Mouse (Mus musculus): ENCODE measurements around the gene Tspyl1. TPM values are rescaled to one million over a fixed set of nuclear protein-coding genes. Genes with fewer than 3 reads are reported as not detected.

Gene Tspyl1
- polyA plus RNA-seq, 1 experiment from 2014 or later = 70.5 TPM

- H3K4me3 ChIP-seq = peak overlapping the region; percentile 40
- WGBS = 2% methylated on average over 3 of the region's 3 CpGs
Measured at GRCm38 (mm10) chr10:34316571-34317216, 34.7 kb downstream of the Tspyl1 start.

GRCm38 (mm10) chr10:34317217-34317606 lies 35.2 kb downstream of the Tspyl1 start:
- Histone ChIP-seq H3K4me1 (peaks cover 27% of the 10 kb centered on the region), H3K27me3 (replicated peaks; ENCODE audit: low read depth, poor library complexity, severe bottlenecking) (no peaks in the 10 kb centered on the region), H3K9me3 (no peaks in the 10 kb centered on the region), H3K27ac (replicated peaks) (peak overlapping the region; percentile 81), H3K36me3 (replicated peaks) (no peaks in the 10 kb centered on the region), H3K4me3 (peak overlapping the region; percentile 40)
- DNase-seq (ENCODE audit: low spot score) = no peak
- WGBS = 14% methylated on average over 2 of the region's 2 CpGs

More at GRCm38 (mm10) chr10:34316571-34317216, 34.7 kb downstream of the Tspyl1 start:
- H3K9me3 ChIP-seq = no peaks in the 10 kb centered on the region
- DNase-seq (ENCODE audit: low spot score) = peak; percentile 84
- no peaks in the 10 kb centered on the region for H3K27me3 ChIP-seq (replicated peaks; ENCODE audit: low read depth, poor library complexity, severe bottlenecking)
- H3K4me1 ChIP-seq = peaks cover 27% of the 10 kb centered on the region
- no peaks in the 10 kb centered on the region for H3K36me3 ChIP-seq (replicated peaks)
- H3K27ac ChIP-seq (replicated peaks) = peak overlapping the region; percentile 82

GRCm38 (mm10) chr10:34320809-34321208 lies 38.8 kb downstream of the Tspyl1 start:
- Histone ChIP-seq H3K4me3 (no peak overlapping the region), H3K4me1 (peaks cover 20% of the 10 kb centered on the region), H3K27me3 (replicated peaks; ENCODE audit: low read depth, poor library complexity, severe bottlenecking) (no peaks in the 10 kb centered on the region), H3K27ac (replicated peaks) (no peak overlapping the region), H3K36me3 (replicated peaks) (no peaks in the 10 kb centered on the region), H3K9me3 (no peaks in the 10 kb centered on the region)
- 76% methylated on average over 2 of the region's 2 CpGs for WGBS
- DNase-seq (ENCODE audit: low spot score) = no peak

GRCm38 (mm10) chr10:34326701-34327100 lies 44.7 kb downstream of the Tspyl1 start:
- no peak overlapping the region for H3K27ac ChIP-seq (replicated peaks)
- 27% methylated on average over 4 of the region's 4 CpGs for whole genome bisulfite sequencing
- H3K27me3 ChIP-seq (replicated peaks; ENCODE audit: low read depth, poor library complexity, severe bottlenecking) = no peaks in the 10 kb centered on the region
- no peaks in the 10 kb centered on the region for H3K4me1 ChIP-seq
- H3K9me3 ChIP-seq = no peaks in the 10 kb centered on the region
- no peak overlapping the region for H3K4me3 ChIP-seq
- DNase-seq (ENCODE audit: low spot score) = no peak
- H3K36me3 ChIP-seq (replicated peaks) = no peaks in the 10 kb centered on the region

GRCm38 (mm10) chr10:34327144-34327543 lies 45.2 kb downstream of the Tspyl1 start:
- H3K27me3 ChIP-seq (replicated peaks; ENCODE audit: low read depth, poor library complexity, severe bottlenecking) = no peaks in the 10 kb centered on the region
- H3K9me3 ChIP-seq = no peaks in the 10 kb centered on the region
- no peaks in the 10 kb centered on the region for H3K36me3 ChIP-seq (replicated peaks)
- no peaks in the 10 kb centered on the region for H3K4me1 ChIP-seq
- H3K27ac ChIP-seq (replicated peaks) = no peak overlapping the region
- no peak for DNase-seq (ENCODE audit: low spot score)
- H3K4me3 ChIP-seq = no peak overlapping the region
- 61% methylated on average over 5 of the region's 5 CpGs for WGBS

- Histone ChIP-seq H3K36me3 (replicated peaks) (no peaks in the 10 kb centered on the region), H3K27ac (replicated peaks) (no peak overlapping the region), H3K9me3 (no peaks in the 10 kb centered on the region), H3K27me3 (replicated peaks; ENCODE audit: low read depth, poor library complexity, severe bottlenecking) (no peaks in the 10 kb centered on the region), H3K4me3 (no peak overlapping the region), H3K4me1 (no peaks in the 10 kb centered on the region)
- peak; percentile 50 for DNase-seq (ENCODE audit: low spot score)
- WGBS = 5% methylated on average over 2 of the region's 2 CpGs
Measured at GRCm38 (mm10) chr10:34328310-34328709, 46.3 kb downstream of the Tspyl1 start.

Other genes starting within 250 kb of the Tspyl1 start
- not detected in 2 replicates for gene Trappc3l, start 244.6 kb upstream of the Tspyl1 start, polyA plus RNA-seq (2016; fragmentation: Nextera tagmentation; extraction: Ambion mirVana)
- not detected in 2 replicates for gene Calhm4, start 237.9 kb upstream of the Tspyl1 start, polyA plus RNA-seq (2016; fragmentation: Nextera tagmentation; extraction: Ambion mirVana)
- gene Calhm5, start 185.7 kb upstream of the Tspyl1 start, polyA plus RNA-seq (2016; fragmentation: Nextera tagmentation; extraction: Ambion mirVana) = 0.11 and 0.12 TPM in 2 replicates
- 0.62 and 0.68 TPM in 2 replicates for gene Calhm6, start 154.2 kb upstream of the Tspyl1 start, polyA plus RNA-seq (2016; fragmentation: Nextera tagmentation; extraction: Ambion mirVana)
- 29.1 and 33.6 TPM in 2 replicates for gene Dse, start 74.5 kb upstream of the Tspyl1 start, polyA plus RNA-seq (2016; fragmentation: Nextera tagmentation; extraction: Ambion mirVana)
- 37.3 and 37.9 TPM in 2 replicates for gene Tspyl4, start 15.3 kb downstream of the Tspyl1 start, polyA plus RNA-seq (2016; fragmentation: Nextera tagmentation; extraction: Ambion mirVana)
- 0.09 and 0.14 TPM in 2 replicates for gene Col10a1, start 107.8 kb downstream of the Tspyl1 start, polyA plus RNA-seq (2016; fragmentation: Nextera tagmentation; extraction: Ambion mirVana)
- gene Nt5dc1, start 136.4 kb downstream of the Tspyl1 start, polyA plus RNA-seq (2016; fragmentation: Nextera tagmentation; extraction: Ambion mirVana) = 7.7 and 8.8 TPM in 2 replicates
- 5.0 and 6.1 TPM in 2 replicates for gene Frk, start 201.2 kb downstream of the Tspyl1 start, polyA plus RNA-seq (2016; fragmentation: Nextera tagmentation; extraction: Ambion mirVana)

Data from embryonic facial prominence, embryonic 10.5 days (tissue).